Mouse (Mus musculus) right cerebral cortex, adult 18-20 months (tissue): ENCODE measurements around the gene Irak3.

Source experiments
- DNase-seq: peaks from one replicate; pipeline ENCODE4 v3.0.0; 2022; ENCODE audit warnings: mixed read lengths

The Irak3 gene

GRCm38 (mm10) chr10:120202467-120203250 lies 729 bp upstream of the Irak3 start:
- no peak for DNase-seq

GRCm38 (mm10) chr10:120201131-120201921 lies 604 bp downstream of the Irak3 start, which contains the start of gene Tmbim4:
Gene Tmbim4 (plus strand): TSS chr10:120201590.
- DNase-seq, result peak; percentile 16

- DNase-seq, result peak; percentile 25
Measured at GRCm38 (mm10) chr10:120197061-120197835, 4.7 kb downstream of the Irak3 start.

DNA sequence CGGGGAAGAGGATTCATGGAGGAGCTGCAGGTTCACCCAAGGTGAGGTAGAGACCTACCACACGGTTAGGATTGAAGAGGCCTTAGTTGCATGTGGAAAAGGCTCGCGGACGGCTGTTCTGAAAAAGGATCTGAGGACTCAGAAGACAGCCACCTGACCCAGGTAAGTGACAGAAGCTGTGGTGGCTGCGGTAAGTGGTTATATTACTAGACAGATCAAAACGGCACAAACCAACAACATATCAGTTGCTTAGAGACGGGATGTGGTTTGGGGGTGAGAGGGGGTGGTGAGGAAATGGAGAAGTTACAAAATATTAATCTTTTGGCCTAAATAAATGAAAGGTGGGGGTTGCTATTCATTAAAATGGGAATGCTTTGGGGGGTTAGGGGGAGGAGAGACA lies 8.7 kb downstream of the Irak3 start:
- no peak for DNase-seq

DNA sequence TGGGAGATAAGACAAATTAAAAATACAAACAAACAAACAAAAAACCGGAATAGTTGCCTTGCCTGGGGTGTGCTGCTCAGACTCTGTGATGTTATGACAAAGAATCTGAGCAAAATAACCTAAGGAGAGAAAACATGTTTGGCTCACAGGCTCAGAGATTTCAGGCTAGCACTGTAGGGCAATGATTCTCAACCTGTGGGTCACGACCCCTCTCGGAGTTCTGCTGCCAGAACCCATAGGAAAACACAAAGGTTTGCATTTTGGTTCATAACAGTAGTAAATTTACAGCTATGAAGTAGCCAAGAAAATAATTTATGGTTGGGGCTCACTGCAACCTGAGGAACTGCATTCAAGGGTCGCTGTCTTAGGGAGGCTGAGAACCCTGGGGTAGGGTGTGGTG lies 9.7 kb downstream of the Irak3 start:
- DNase-seq, result no peak

DNA sequence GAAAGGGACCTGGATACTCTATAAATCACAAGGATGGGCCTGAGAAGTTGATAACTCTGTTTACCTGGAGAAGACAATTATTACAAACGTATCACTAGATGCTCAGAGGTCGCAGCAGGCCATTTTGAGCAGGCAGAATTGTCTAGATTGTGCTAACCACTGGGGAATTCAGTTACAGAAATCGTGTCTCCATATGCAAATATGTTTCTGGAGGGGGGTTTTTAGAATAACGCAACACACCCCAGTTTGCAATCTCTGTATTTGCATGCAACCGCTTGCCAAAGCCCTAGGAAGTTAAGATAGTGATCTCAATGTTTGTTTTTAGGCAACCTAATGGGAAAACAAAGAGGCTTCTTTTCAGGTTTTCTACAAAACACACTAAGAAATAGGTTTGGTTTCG lies 10.8 kb downstream of the Irak3 start:
- no peak for DNase-seq

DNA sequence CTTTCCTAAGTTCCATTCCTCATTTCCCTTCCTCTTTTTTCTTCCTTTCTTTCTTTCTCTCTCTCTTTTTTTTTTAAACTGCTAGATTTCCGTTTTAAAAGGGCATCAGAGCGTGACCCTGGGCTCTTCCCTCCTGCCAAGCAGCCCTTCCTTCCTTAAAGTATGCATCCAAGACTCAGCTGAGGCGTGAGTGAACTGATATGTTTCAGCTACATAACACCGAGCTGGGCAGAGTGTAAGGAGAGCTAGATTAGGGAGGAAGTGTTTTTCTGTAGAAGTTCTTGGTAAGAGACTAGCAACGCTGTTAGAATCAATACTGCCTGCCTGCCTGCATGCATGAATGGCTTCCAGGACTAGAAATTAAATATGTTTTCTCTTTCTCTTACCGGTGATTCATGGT lies 12.1 kb downstream of the Irak3 start:
- DNase-seq, result no peak

- DNase-seq, result no peak
Measured at GRCm38 (mm10) chr10:120189276-120189675, 12.7 kb downstream of the Irak3 start.

DNA sequence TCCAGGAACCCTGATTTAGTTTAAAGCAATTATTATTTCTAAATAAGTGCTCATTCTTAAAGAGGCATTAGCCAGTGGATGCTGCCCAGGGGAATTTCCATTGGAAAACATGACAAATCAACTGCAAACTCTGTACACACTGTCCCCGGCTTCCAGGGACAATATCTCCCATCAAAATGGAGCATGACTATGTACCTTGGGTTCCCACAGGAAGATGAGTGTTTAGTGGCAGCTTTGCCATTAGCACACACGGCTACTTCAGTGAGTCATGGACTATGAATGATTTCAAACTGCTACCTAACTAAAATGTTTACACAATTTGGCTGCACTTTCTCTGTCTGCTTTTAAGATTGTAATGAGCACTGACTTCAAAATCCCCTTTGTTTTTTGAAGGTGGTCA lies 13.4 kb downstream of the Irak3 start:
- no peak for DNase-seq

DNA sequence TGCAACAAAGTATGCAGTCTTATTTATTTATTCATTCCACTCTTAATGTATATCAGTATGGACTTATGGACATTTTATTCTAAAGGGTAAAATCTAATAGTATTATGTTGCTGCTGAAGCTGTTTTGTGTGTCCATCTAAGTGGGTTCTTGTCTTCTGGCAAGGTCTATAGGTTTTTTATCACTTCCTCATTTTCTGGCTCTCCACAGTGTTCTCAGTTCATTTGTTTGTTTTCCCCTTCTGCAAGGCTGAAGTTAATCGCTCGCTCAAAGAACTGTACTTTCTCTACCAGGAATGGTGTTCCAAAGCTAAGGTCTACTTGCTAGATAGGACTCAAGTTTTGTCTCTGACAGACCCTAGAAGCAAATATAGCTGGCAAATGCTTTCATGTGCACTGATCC lies 18.6 kb downstream of the Irak3 start:
- no peak for DNase-seq

GRCm38 (mm10) chr10:120182887-120183286 lies 19.0 kb downstream of the Irak3 start:
- DNase-seq, result no peak

DNA sequence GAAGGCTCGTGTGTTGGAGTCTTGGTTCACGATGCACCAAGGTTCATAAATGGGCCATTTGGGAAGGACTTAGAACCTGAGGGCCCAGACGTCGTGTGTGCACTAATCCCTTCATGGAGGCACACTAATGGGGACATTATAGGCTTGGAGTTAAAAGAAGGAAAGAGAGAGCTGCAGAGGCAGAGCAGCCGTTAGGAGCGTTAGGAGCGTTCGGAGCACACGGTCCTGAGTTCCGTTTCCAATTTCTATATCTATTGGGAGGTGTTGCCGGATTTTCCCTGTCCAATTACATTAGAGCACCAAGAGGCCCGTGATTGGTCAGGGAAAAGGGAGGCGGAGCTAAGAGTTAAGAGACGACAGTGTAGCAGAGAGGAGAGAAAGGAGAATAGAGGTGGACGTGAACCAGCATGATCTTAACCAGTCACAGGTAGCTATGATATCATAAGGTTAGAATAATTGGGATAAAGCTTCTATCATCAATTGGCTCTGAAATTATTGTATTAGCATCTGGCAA lies 27.7 kb downstream of the Irak3 start:
- no peak for DNase-seq

DNA sequence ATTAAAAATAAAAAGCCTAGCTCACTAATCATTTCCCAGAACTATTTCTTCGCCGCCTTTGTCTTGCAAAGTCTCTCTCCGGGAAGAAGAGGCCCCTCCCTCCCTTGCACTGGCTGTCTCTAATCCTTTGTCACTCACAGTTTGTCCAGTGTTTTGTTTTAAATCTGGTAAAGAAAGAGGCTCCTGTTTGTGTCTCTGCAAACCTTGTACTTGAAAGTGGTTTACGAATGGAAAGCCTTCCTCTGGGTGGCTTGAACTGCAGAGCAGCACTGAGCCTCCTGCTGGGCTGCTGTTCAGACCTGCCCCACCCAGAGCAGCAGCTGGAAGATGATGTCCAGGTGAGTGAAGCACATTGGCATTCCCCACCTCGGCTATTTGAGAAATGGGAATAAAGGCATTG lies 30.6 kb downstream of the Irak3 start:
- DNase-seq, result no peak

DNA sequence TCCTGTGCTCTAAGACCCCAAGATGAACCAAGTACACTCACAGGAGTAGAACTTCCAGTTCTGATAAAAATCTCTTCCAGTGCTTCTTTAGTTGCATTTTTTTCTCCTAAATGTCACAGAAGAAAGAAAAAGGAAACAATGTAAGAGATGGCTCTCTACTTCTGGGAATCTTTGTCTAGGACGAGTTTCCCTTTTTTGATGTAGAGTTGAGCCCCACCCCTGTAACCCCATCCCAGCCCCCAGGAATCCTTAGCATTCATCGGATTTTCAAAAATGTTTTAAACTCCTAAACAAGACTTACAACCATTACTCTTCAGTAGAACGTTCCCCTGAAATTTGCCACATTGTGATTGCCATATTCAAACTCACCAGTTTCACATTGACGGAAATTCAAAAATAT lies 31.7 kb downstream of the Irak3 start:
- no peak for DNase-seq

- no peak for DNase-seq
Measured at GRCm38 (mm10) chr10:120169841-120170240, 32.1 kb downstream of the Irak3 start.

DNA sequence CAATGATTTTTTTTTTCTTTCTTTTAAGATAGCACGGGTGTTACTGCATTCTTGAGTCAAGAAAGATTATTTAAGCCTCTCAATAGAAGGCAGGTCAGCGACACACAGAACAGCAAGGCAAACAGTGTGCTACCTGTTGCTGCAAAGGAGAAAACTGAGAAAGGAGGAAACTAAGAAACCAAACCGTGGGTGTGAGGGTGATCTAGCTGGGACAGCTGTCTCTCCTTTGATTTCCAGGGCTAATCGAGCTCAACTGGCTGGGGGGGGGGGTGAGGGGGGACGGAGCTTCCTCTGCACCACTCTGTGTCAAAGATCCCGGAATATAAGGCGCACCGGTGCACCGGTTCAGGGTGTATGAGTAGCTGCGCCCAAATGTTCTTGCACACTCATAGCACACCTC lies 32.9 kb downstream of the Irak3 start:
- no peak for DNase-seq

GRCm38 (mm10) chr10:120168070-120168469 lies 33.9 kb downstream of the Irak3 start:
- DNase-seq, result no peak

- DNase-seq, result no peak
Measured at GRCm38 (mm10) chr10:120165793-120166503, 36.0 kb downstream of the Irak3 start.

DNA sequence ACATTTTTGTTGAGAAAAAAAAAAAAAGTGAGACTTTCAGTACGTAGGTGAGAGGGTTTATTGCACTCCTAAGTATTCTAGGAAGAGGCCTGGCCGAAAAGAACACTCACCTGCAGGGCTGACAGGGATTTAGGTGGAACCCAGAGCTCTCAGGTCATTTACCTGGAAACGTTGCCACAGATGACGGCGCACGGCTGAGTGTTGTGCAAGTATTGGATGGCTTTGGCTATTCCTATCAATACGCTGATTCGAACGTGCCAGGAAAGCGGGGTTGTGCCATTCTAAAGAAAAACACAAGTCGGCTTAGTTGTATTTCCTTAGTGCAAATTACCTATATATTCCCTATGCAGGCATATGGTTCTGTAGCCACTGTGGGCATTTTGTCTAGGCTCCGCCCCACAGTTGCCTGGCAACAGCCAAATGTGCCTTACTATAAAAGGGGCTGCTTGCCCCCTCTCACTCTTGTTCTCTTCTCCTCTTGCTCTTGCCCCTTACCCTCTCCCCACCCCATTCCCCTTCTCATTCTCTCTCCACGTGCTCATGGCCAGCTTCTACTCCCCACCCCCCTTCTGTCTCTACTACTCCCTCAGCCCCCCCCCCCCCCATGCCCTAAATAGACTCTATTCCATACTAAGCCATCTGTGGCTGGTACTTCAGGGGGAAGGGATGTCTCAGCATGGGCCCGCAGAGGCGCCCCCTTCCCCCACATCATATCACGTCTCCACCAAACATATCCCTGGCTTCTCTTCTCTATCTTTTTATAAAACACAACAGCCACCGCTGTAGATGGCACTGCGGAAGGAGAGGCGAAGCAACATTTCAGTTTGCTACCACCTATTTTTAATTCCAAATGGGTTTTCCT lies 36.8 kb downstream of the Irak3 start:
- no peak for DNase-seq

- no peak for DNase-seq
Measured at GRCm38 (mm10) chr10:120163490-120163889, 38.4 kb downstream of the Irak3 start.

DNA sequence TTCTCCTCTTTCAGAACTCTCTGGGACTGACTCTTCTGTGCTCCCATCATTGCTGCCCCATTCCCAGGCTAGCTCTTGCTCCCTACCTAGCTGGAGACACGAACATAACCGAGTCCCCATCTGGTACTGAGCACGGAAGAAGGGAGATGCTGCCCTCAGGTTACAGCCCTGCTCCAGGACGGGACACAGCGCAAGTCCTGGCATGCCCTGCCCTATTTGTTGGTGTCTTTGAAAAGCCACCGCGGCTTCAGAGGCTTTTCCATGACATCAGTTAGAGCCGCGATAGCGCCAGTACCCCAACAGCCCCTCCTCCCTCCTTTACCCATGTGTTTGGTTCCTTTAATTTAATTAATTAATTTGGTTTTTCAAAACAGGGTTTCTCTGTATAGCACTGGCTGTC lies 39.1 kb downstream of the Irak3 start:
- DNase-seq, result no peak

GRCm38 (mm10) chr10:120160533-120160932 lies 41.4 kb downstream of the Irak3 start:
- no peak for DNase-seq
